Mouse (Mus musculus) thymus, adult 2 months (tissue): ENCODE measurements at regions not wholly inside any gene's neighbourhood (a gene's known extent, or its start where the extent isn't known, plus 50 kb on each side); places are given as distances from the start of the nearest gene placed in this dataset.

ENCODE experiments used
- DNase-seq: peaks from one replicate; pipeline ENCODE4 v3.0.0; 2021
- H3K27ac ChIP-seq: fragments of 200-500 bp; 2 replicates; pipeline ENCODE4 v1.5.1; 2012; ENCODE audit warnings: low read length, control low read depth; ENCODE audit not compliant: control insufficient read depth, insufficient read depth
- H3K27me3 ChIP-seq: fragments of 200-500 bp; 2 replicates; pipeline ENCODE4 v1.6.1; 2012; ENCODE audit warnings: mild to moderate bottlenecking, low read length, moderate library complexity, mixed read lengths; ENCODE audit not compliant: control insufficient read depth, insufficient read depth
- H3K36me3 ChIP-seq: fragments of 200-500 bp; 2 replicates; pipeline ENCODE4 v1.6.1; 2012; ENCODE audit warnings: mild to moderate bottlenecking, low read length, moderate library complexity; ENCODE audit not compliant: control insufficient read depth, insufficient read depth
- H3K4me1 ChIP-seq: fragments of 200-500 bp; replicated peaks from 2 replicates; pipeline ENCODE4 v1.6.1; 2012; ENCODE audit warnings: low read length; ENCODE audit not compliant: control insufficient read depth, insufficient read depth
- H3K4me3 ChIP-seq: fragments of 200-500 bp; 2 replicates; pipeline ENCODE4 v1.5.1; 2012; ENCODE audit warnings: mild to moderate bottlenecking, low read length, control low read depth, moderate library complexity; ENCODE audit not compliant: control insufficient read depth, insufficient read depth
- CTCF ChIP-seq: fragments of 200-500 bp; IDR thresholded peaks from 2 replicates; pipeline ENCODE4 v1.5.1; 2012; ENCODE audit warnings: mild to moderate bottlenecking, control low read depth, low read length, moderate library complexity, borderline replicate concordance; ENCODE audit not compliant: control insufficient read depth, poor library complexity, insufficient read depth; ENCODE audit errors: extremely low read depth
- POLR2A ChIP-seq: fragments of 200-500 bp; IDR thresholded peaks from 2 replicates; pipeline ENCODE4 v1.6.1; 2012; ENCODE audit warnings: mild to moderate bottlenecking, low read length, control low read depth, moderate library complexity; ENCODE audit not compliant: control insufficient read depth, poor library complexity, insufficient read depth; ENCODE audit errors: extremely low read depth
- WGBS: fragments of 180-500 bp; shearing (Covaris S2); methylation state at CpG from one replicate; pipeline ENCODE4 v1.1.7; 2018; 5-methylcytosine and 5-hydroxymethylcytosine counted together

GRCm38 (mm10) chr6:127275430-127275784 is 123.4 kb upstream of the Ccnd2 start:
- Histone ChIP-seq H3K27me3 (no peaks in the 10 kb centered on the region), H3K27ac (no peak overlapping the region), H3K36me3 (no peaks in the 10 kb centered on the region), H3K4me3 (no peak overlapping the region), H3K4me1 (peaks cover 4% of the 10 kb centered on the region)
- WGBS = over 99% methylated on average over 2 of the region's 2 CpGs
- TF ChIP-seq POLR2A = no peak
- TF ChIP-seq CTCF = no peak
- DNase-seq = peak; percentile 30

GRCm38 (mm10) chr6:127276362-127276761 is 124.4 kb upstream of the Ccnd2 start:
- Histone ChIP-seq H3K4me3 (no peak overlapping the region), H3K4me1 (no peaks in the 10 kb centered on the region), H3K27me3 (no peaks in the 10 kb centered on the region), H3K27ac (no peak overlapping the region), H3K36me3 (no peaks in the 10 kb centered on the region)
- DNase-seq = no peak
- TF ChIP-seq CTCF (no peak), POLR2A (no peak)
- 98% methylated on average over 4 of the region's 4 CpGs for WGBS

- Histone ChIP-seq H3K36me3 (no peaks in the 10 kb centered on the region), H3K4me1 (no peaks in the 10 kb centered on the region), H3K27me3 (no peaks in the 10 kb centered on the region), H3K27ac (no peak overlapping the region), H3K4me3 (no peak overlapping the region)
- WGBS = 86% methylated on average over 4 of the region's 4 CpGs
- TF ChIP-seq CTCF = no peak
- no peak for TF ChIP-seq POLR2A
- no peak for DNase-seq
Measured at GRCm38 (mm10) chr6:127278402-127278801, 126.4 kb upstream of the Ccnd2 start.

- WGBS = 91% methylated on average over 6 of the region's 6 CpGs
- no peak for DNase-seq
- Histone ChIP-seq H3K27me3 (no peaks in the 10 kb centered on the region), H3K27ac (no peak overlapping the region), H3K4me3 (no peak overlapping the region), H3K4me1 (no peaks in the 10 kb centered on the region), H3K36me3 (no peaks in the 10 kb centered on the region)
- no peak for TF ChIP-seq POLR2A
- no peak for TF ChIP-seq CTCF
Measured at GRCm38 (mm10) chr6:127284226-127284625, 132.2 kb upstream of the Ccnd2 start.

- TF ChIP-seq POLR2A (no peak), CTCF (no peak)
- H3K27ac ChIP-seq = no peak overlapping the region
- H3K27me3 ChIP-seq = no peaks in the 10 kb centered on the region
- DNase-seq = no peak
- no peak overlapping the region for H3K4me3 ChIP-seq
- no peaks in the 10 kb centered on the region for H3K36me3 ChIP-seq
- H3K4me1 ChIP-seq = no peaks in the 10 kb centered on the region
- WGBS = 91% methylated on average over 12 of the region's 12 CpGs
Measured at GRCm38 (mm10) chr6:127286681-127287476, 134.9 kb upstream of the Ccnd2 start.

GRCm38 (mm10) chr6:127288946-127289345 is 137.0 kb upstream of the Ccnd2 start:
- Histone ChIP-seq H3K27me3 (no peaks in the 10 kb centered on the region), H3K4me1 (no peaks in the 10 kb centered on the region), H3K4me3 (no peak overlapping the region), H3K27ac (no peak overlapping the region), H3K36me3 (no peaks in the 10 kb centered on the region)
- TF ChIP-seq POLR2A = no peak
- TF ChIP-seq CTCF = no peak
- no peak for DNase-seq
- WGBS = 68% methylated on average over 3 of the region's 3 CpGs
